Mouse (Mus musculus) small intestine, adult 2 months (tissue): ENCODE data around the gene Pnkp.

ENCODE experiments used
- CTCF ChIP-seq: fragments of 200-500 bp; IDR thresholded peaks from 2 replicates; pipeline ENCODE4 v1.5.1; 2012; ENCODE audit warnings: low read depth, mild to moderate bottlenecking, control low read depth, inconsistent platforms, low read length, moderate library complexity, mixed read lengths; ENCODE audit not compliant: insufficient replicate concordance, insufficient read length; ENCODE audit errors: extremely low read depth
- POLR2A ChIP-seq: fragments of 200-500 bp; IDR thresholded peaks from 2 replicates; pipeline ENCODE4 v1.6.1; 2012; ENCODE audit warnings: low read depth, mild to moderate bottlenecking, control low read depth, inconsistent platforms, low read length, moderate library complexity

DNA sequence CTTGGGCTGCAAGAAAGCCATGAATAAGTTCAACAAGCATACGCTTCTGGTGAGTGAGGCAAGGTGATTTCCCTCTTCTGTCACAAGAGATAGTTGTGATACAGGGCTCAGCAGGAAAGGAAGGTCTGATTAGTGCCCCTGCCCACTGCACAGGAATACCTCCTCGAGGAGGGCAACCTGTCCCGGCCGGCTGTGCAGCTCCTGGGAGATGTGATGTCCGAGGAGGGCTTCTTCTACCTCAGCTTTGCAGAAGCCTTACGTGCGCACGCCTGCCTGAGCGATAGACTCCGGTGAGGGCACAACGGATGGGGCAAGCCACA, 17.8 kb upstream of the Pnkp start:
- TF ChIP-seq CTCF (no peak), POLR2A (no peak)
